Mouse (Mus musculus): ENCODE results near the gene Man1b1. TPM values are rescaled to one million over a fixed set of nuclear protein-coding genes. Genes with fewer than 3 reads are reported as not detected.

Gene Man1b1
- polyA plus RNA-seq, 1 experiment, result 43.5 TPM

- H3K4me1 ChIP-seq (ENCODE audit: control insufficient read depth, insufficient read depth, low read length), result 0 out of 2 replicates have a peak, but pooled peaks cover 2% of the 10 kb centered on the region
- TF ChIP-seq POLR2A (IDR thresholded peaks at IDR 0.05; ENCODE audit: borderline replicate concordance, low read depth, low read length) (no peak), CTCF (IDR thresholded peaks at IDR 0.05; ENCODE audit: low read depth, low read length) (no peak)
- no peak overlapping the region for H3K27ac ChIP-seq (ENCODE audit: insufficient read depth, low read depth, low read length)
- peak overlapping the region; percentile 59 for H3K4me3 ChIP-seq (ENCODE audit: insufficient read depth, low read length)
Measured at GRCm38 (mm10) chr2:25304657-25305541, 27.2 kb upstream of the Man1b1 start.

DNA sequence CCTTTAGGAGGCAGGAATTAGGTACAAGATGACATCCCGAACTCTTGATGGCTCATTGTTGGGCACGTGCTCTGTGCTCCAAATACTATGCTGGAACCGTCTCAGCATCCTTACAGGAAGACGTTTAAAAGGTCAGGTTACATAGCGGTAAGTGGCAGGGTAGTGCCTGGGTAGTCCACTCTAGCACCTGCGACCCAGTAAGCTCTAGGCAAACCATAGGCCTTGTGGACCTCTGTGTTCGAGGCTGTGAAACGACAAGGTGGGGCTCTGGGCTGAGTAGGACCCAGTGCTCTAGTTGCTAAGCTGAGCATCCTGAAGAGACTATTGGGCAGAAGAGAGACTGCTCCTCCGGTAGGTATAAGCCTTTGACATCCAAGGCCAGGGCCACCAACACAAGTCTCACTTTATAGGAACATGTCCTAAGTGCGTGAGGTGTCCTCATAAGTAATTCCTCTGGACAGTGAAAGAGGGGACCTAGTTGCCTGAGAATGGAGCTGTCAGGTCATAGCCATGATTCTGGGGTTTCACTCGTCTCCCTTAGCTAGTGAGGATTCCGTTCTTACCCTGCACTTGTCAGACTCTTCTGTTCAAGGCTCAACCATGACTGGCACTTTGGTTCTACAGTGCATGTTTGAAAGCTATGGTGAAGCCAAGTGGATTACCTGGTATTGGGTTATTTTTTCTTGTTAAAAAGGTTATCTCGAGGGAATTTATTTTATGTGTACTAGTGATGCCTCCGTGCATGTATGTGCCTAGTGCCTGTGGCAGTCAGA, 26.4 kb upstream of the Man1b1 start:
- Histone ChIP-seq H3K4me3 (ENCODE audit: insufficient read depth, low read length) (peak overlapping the region; percentile 59), H3K27ac (ENCODE audit: insufficient read depth, low read depth, low read length) (no peak overlapping the region), H3K4me1 (ENCODE audit: control insufficient read depth, insufficient read depth, low read length) (0 out of 2 replicates have a peak, but pooled peaks cover 2% of the 10 kb centered on the region)
- TF ChIP-seq CTCF (IDR thresholded peaks at IDR 0.05; ENCODE audit: low read depth, low read length), result no peak
- no peak for TF ChIP-seq POLR2A (IDR thresholded peaks at IDR 0.05; ENCODE audit: borderline replicate concordance, low read depth, low read length)

DNA sequence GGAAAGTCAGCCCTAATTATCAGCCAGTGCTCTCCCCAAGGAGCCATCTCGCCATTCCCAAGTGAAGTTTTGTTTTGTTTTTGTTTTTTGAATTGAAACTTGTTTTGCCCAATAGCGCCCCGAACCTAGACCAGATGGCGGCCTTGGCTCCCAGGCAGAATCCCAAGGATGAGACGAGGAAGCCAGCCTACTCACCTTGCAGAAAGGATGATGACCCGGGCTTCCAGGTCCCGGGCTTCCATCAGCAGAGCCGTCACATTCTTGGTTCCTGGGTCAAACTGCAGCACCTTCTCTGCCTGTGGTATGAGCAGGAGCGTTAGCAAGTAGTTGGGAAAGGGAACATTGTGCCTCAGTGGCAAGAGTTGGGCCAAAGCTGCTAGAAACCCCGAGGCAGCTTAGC, 22.0 kb upstream of the Man1b1 start:
- Histone ChIP-seq H3K4me3 (ENCODE audit: insufficient read depth, low read length) (no peak overlapping the region), H3K4me1 (ENCODE audit: control insufficient read depth, insufficient read depth, low read length) (0 out of 2 replicates have a peak, but pooled peaks cover 2% of the 10 kb centered on the region), H3K27ac (ENCODE audit: insufficient read depth, low read depth, low read length) (no peak overlapping the region)
- TF ChIP-seq POLR2A (IDR thresholded peaks at IDR 0.05; ENCODE audit: borderline replicate concordance, low read depth, low read length) (no peak), CTCF (IDR thresholded peaks at IDR 0.05; ENCODE audit: low read depth, low read length) (no peak)

DNA sequence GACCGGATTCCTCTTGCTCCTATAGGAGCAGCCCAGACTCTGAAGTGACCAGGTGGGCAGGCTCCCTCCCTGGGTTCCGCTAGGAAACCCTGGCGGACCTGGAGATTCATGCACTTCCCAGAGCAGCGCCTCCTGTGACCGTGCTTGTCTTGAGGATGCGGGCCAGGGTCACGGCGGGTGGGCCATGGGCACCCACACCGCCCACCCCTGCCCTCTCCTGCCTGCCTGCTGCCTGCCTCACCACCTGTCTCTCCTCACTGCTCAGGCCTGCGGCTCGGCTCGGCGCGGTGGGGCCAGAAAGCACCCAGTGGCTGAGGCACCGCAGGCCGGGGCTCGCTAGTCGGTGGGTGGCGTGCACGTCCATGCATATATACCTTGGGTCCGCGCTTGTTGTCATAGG, 21.2 kb upstream of the Man1b1 start:
- TF ChIP-seq CTCF (IDR thresholded peaks at IDR 0.05; ENCODE audit: low read depth, low read length), result no peak
- TF ChIP-seq POLR2A (IDR thresholded peaks at IDR 0.05; ENCODE audit: borderline replicate concordance, low read depth, low read length), result no peak
- H3K4me1 ChIP-seq (ENCODE audit: control insufficient read depth, insufficient read depth, low read length), result no peaks in the 10 kb centered on the region
- no peak overlapping the region for H3K27ac ChIP-seq (ENCODE audit: insufficient read depth, low read depth, low read length)
- H3K4me3 ChIP-seq (ENCODE audit: insufficient read depth, low read length), result no peak overlapping the region

GRCm38 (mm10) chr2:25311491-25311891, 20.6 kb upstream of the Man1b1 start:
- no peaks in the 10 kb centered on the region for H3K4me1 ChIP-seq (ENCODE audit: control insufficient read depth, insufficient read depth, low read length)
- no peak overlapping the region for H3K27ac ChIP-seq (ENCODE audit: insufficient read depth, low read depth, low read length)
- no peak overlapping the region for H3K4me3 ChIP-seq (ENCODE audit: insufficient read depth, low read length)
- TF ChIP-seq CTCF (IDR thresholded peaks at IDR 0.05; ENCODE audit: low read depth, low read length) (no peak), POLR2A (IDR thresholded peaks at IDR 0.05; ENCODE audit: borderline replicate concordance, low read depth, low read length) (no peak)

GRCm38 (mm10) chr2:25318119-25318966, 13.8 kb upstream of the Man1b1 start:
- H3K4me3 ChIP-seq (ENCODE audit: insufficient read depth, low read length), result no peak overlapping the region
- no peak overlapping the region for H3K27ac ChIP-seq (ENCODE audit: insufficient read depth, low read depth, low read length)
- no peak for TF ChIP-seq CTCF (IDR thresholded peaks at IDR 0.05; ENCODE audit: low read depth, low read length)
- no peak for TF ChIP-seq POLR2A (IDR thresholded peaks at IDR 0.05; ENCODE audit: borderline replicate concordance, low read depth, low read length)
- no peaks in the 10 kb centered on the region for H3K4me1 ChIP-seq (ENCODE audit: control insufficient read depth, insufficient read depth, low read length)

DNA sequence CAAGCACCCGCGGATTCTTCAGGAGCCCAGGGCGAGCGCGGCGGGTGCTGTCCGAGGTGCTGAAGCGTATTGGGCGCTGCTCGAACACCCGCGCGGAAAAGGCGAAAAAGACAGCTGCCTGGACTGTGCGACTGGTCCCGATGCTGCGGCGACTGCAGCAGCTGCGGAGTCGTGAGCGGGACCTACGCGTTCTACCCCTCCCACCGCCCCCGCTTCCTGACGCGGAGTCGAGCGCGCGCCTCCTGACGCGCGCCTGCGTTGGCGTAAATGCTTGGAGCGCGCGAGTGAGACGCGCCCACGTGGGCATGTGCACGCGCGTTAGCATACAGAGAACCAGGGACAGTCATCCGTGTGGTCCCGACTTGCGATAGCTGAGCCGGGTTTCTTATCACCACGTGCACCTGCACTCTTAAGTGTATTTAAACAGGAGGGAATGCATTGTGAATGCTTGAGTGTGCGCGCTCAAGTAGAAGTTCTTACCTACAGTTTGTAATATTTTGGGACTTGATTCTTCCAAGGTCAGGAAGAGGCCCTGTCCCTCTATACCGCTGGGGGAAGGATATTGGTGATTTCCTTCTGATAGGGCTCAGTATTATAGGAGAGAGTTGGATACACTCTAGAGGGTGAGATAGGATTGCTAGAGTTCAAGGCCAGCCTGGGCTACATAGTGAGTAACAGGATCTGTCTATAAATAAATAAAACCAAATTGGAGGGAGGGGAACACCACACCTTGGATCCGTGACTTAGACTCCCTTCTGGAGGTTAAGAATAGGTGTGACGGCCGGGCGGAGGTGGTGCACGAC, 13.0 kb upstream of the Man1b1 start, which contains the start of gene Grin1:
Gene Grin1 (minus strand): TSS at position 217 of the 803 bp plus-strand sequence.
- Histone ChIP-seq H3K27ac (ENCODE audit: insufficient read depth, low read depth, low read length) (no peak within 1 kb of the TSS), H3K4me3 (ENCODE audit: insufficient read depth, low read length) (peak within 1 kb of the TSS; percentile 30), H3K4me1 (ENCODE audit: control insufficient read depth, insufficient read depth, low read length) (no peaks in the 10 kb centered on the region)
- no peak for TF ChIP-seq POLR2A (IDR thresholded peaks at IDR 0.05; ENCODE audit: borderline replicate concordance, low read depth, low read length)
- no peak for TF ChIP-seq CTCF (IDR thresholded peaks at IDR 0.05; ENCODE audit: low read depth, low read length)

DNA sequence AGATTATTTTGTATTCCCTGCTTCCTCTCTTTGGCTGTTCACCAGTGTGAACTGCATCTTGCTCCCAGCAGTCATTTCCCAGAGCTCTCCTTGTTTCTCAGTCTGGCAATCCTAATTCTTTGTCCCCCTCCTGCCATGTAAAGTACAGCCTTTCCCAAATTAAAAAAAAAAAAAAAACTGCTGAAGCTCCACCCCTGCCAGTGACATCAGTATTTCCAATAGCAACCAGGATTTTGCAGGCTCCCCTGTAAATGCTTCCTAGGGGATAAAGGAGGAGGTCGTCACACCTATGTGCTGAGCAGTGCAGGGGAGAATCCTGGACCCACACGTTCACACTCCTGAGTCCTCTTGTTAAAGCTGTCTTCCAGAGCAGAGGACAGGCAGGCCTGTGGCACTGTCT, 12.1 kb upstream of the Man1b1 start:
- H3K4me1 ChIP-seq (ENCODE audit: control insufficient read depth, insufficient read depth, low read length), result no peaks in the 10 kb centered on the region
- TF ChIP-seq POLR2A (IDR thresholded peaks at IDR 0.05; ENCODE audit: borderline replicate concordance, low read depth, low read length), result no peak
- no peak for TF ChIP-seq CTCF (IDR thresholded peaks at IDR 0.05; ENCODE audit: low read depth, low read length)
- H3K27ac ChIP-seq (ENCODE audit: insufficient read depth, low read depth, low read length), result no peak overlapping the region
- no peak overlapping the region for H3K4me3 ChIP-seq (ENCODE audit: insufficient read depth, low read length)
